Mouse (Mus musculus) intestine, embryonic 14.5 days (tissue): ENCODE results near the gene Prss36. TPM values are rescaled to one million over a fixed set of nuclear protein-coding genes. Genes with fewer than 3 reads are reported as not detected.
A peak's percentile ranks its signal among the peaks of the same experiment; 100 is the strongest.

Source experiments
- ATAC-seq: fragments of 200-750 bp; cut with Nextera tagmentation; replicated peaks from 2 replicates; pipeline ENCODE4 v1.8.0; 2017; ENCODE audit warnings: low read depth, moderate number of reproducible peaks, moderate TSS enrichment, moderate library complexity; ENCODE audit not compliant: low FRiP score, low TSS enrichment
- DNase-seq: peaks from one replicate; pipeline ENCODE4 v3.0.0-alpha.2; 2018; ENCODE audit warnings: low spot score
- H3K27ac ChIP-seq: fragments of 300-500 bp; sonication (generic); 2 replicates; pipeline ENCODE4 v1.5.1; 2014; ENCODE audit warnings: low read depth, mild to moderate bottlenecking, control low read depth
- H3K27me3 ChIP-seq: fragments of 300-500 bp; sonication (generic); replicated peaks from 2 replicates; pipeline ENCODE4 v1.6.1; 2014; ENCODE audit warnings: low read length, control low read depth; ENCODE audit not compliant: control insufficient read depth, insufficient read depth
- H3K36me3 ChIP-seq: fragments of 300-500 bp; sonication (generic); 2 replicates; pipeline ENCODE4 v1.6.1; 2014; ENCODE audit warnings: low read length, control low read depth; ENCODE audit not compliant: control insufficient read depth, insufficient read depth
- H3K4me1 ChIP-seq: fragments of 300-500 bp; sonication (generic); replicated peaks from 2 replicates; pipeline ENCODE4 v1.6.1; 2014; ENCODE audit warnings: low read length, control low read depth, mixed read lengths; ENCODE audit not compliant: control insufficient read depth, insufficient read depth
- H3K4me2 ChIP-seq: fragments of 300-500 bp; sonication (generic); 2 replicates; pipeline ENCODE4 v1.6.1; 2014; ENCODE audit warnings: low read length
- H3K4me3 ChIP-seq: fragments of 300-500 bp; sonication (generic); 2 replicates; pipeline ENCODE4 v1.5.1; 2014; ENCODE audit warnings: low read depth, low read length, control low read depth, mixed read lengths
- H3K9ac ChIP-seq: fragments of 300-500 bp; sonication (generic); 2 replicates; pipeline ENCODE4 v1.6.1; 2014; ENCODE audit warnings: mild to moderate bottlenecking, low read length
- H3K9me3 ChIP-seq: fragments of 300-500 bp; sonication (generic); 2 replicates; pipeline ENCODE4 v1.6.1; 2016; ENCODE audit warnings: low read length, control low read depth; ENCODE audit not compliant: control insufficient read depth
- WGBS: fragments of 180-500 bp; shearing (Covaris S2); extraction: QIAGEN DNeasy Blood & Tissue Kit; methylation state at CpG from one replicate; pipeline ENCODE4 v1.1.7; 2014; 5-methylcytosine and 5-hydroxymethylcytosine counted together
- polyA plus RNA-seq: library from polyadenylated mRNA; unstranded; fragments of >200 nt; fragmentation: Nextera tagmentation; extraction: Ambion mirVana; gene quantifications from 2 replicates; pipeline ENCODE4 v1.2.1, GENCODE M21; 2014

Gene Prss36
- polyA plus RNA-seq, 1 experiment from 2014 or later = 8.6 TPM

DNA sequence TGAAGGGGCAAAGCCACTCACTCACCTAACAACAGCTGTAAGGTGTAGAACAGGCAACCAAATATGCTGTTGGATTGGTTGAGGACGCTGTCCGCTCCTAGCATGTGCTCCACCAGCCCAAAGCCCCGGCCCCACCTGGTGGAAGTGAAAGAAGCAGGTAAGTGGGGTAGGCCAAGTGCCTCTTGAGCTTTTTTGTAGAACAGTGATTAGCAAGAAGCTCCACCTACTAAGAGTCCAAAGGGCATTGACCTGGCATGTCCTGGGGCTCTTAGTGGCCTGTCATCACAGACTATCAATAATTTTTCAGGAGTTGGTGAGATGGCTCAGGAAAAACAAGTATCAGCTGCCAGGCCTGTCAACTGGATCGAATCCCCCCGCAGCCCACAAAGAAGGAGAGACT lies 52.0 kb downstream of the Prss36 start:
- H3K9me3 ChIP-seq = no peaks in the 10 kb centered on the region
- H3K4me2 ChIP-seq = peak overlapping the region; percentile 84
- ATAC-seq (no peak), DNase-seq (no peak)
- H3K27me3 ChIP-seq = no peaks in the 10 kb centered on the region
- peaks cover 8% of the 10 kb centered on the region for H3K4me1 ChIP-seq
- peaks cover 20% of the 10 kb centered on the region for H3K36me3 ChIP-seq
- 0 out of 2 replicates have a peak overlapping the region, but pooled peaks have one; percentile 74 for H3K27ac ChIP-seq
- H3K4me3 ChIP-seq = peak overlapping the region; percentile 67
- 73% methylated on average over 5 of the region's 5 CpGs for WGBS
- peak overlapping the region; percentile 65 for H3K9ac ChIP-seq

GRCm38 (mm10) chr7:127890798-127891197 lies 55.7 kb downstream of the Prss36 start, which contains the start of gene Prss53:
Gene Prss53, minus strand, starts transcription at chr7:127890970.
- H3K4me2 ChIP-seq = no peak within 1 kb of the TSS
- ATAC-seq (no peak), DNase-seq (no peak)
- H3K27ac ChIP-seq = no peak within 1 kb of the TSS
- peaks cover 57% of the 10 kb centered on the region for H3K36me3 ChIP-seq
- 24% methylated on average over 4 of the region's 4 CpGs for WGBS
- no peaks in the 10 kb centered on the region for H3K9me3 ChIP-seq
- H3K9ac ChIP-seq = no peak within 1 kb of the TSS
- no peaks in the 10 kb centered on the region for H3K27me3 ChIP-seq
- peaks cover 8% of the 10 kb centered on the region for H3K4me1 ChIP-seq
- H3K4me3 ChIP-seq = no peak within 1 kb of the TSS

DNA sequence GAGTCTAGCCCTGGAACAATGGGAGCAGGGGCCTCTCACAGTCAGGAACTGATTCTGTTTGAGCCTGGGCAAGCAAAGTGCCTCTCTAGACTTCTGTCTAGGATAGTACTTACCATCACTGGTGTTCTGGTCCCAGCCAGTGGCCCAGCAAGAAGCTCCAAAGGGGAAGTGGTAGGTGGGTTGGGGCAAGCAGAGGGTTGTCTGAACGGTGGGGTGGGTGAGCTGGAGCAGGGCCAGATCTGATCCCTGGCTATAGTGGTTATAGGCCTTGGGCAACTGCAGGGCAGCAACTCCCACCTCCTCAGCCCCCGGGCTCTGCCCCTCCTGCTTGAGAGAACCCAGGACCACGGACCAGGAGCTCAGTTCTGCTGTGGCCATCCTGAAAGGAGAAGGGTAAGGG lies 57.7 kb downstream of the Prss36 start:
- Histone ChIP-seq H3K4me3 (no peak overlapping the region), H3K36me3 (peaks cover 77% of the 10 kb centered on the region), H3K27me3 (no peaks in the 10 kb centered on the region), H3K4me1 (peaks cover 4% of the 10 kb centered on the region; the same call in 1 of the 2 replicates), H3K27ac (no peak overlapping the region), H3K4me2 (no peak overlapping the region), H3K9me3 (no peaks in the 10 kb centered on the region), H3K9ac (no peak overlapping the region)
- WGBS = 70% methylated on average over 3 of the region's 3 CpGs
- DNase-seq = no peak
- no peak for ATAC-seq

- Histone ChIP-seq H3K27ac (no peak overlapping the region), H3K4me2 (no peak overlapping the region), H3K9me3 (no peaks in the 10 kb centered on the region), H3K4me3 (no peak overlapping the region), H3K9ac (no peak overlapping the region), H3K27me3 (no peaks in the 10 kb centered on the region), H3K36me3 (peaks cover 82% of the 10 kb centered on the region), H3K4me1 (peaks cover 11% of the 10 kb centered on the region; the same call in 1 of the 2 replicates)
- DNase-seq (no peak), ATAC-seq (no peak)
- WGBS = 72% methylated on average over 3 of the region's 3 CpGs
Measured at GRCm38 (mm10) chr7:127887781-127888180, 58.7 kb downstream of the Prss36 start.

- Histone ChIP-seq H3K27me3 (no peaks in the 10 kb centered on the region), H3K4me3 (no peak overlapping the region), H3K9ac (no peak overlapping the region), H3K27ac (no peak overlapping the region), H3K9me3 (no peaks in the 10 kb centered on the region), H3K4me2 (no peak overlapping the region), H3K4me1 (peaks cover 11% of the 10 kb centered on the region; the same call in 1 of the 2 replicates), H3K36me3 (peaks cover 82% of the 10 kb centered on the region)
- ATAC-seq = no peak
- DNase-seq = no peak
- WGBS = 83% methylated on average over 8 of the region's 8 CpGs
Measured at GRCm38 (mm10) chr7:127887191-127887590, 59.3 kb downstream of the Prss36 start.

GRCm38 (mm10) chr7:127886551-127886950 lies 60.0 kb downstream of the Prss36 start:
- Histone ChIP-seq H3K27me3 (no peaks in the 10 kb centered on the region), H3K4me1 (peaks cover 11% of the 10 kb centered on the region; the same call in 1 of the 2 replicates), H3K27ac (no peak overlapping the region), H3K9me3 (no peaks in the 10 kb centered on the region), H3K4me3 (no peak overlapping the region), H3K36me3 (peaks cover 88% of the 10 kb centered on the region), H3K4me2 (no peak overlapping the region), H3K9ac (no peak overlapping the region)
- DNase-seq (no peak), ATAC-seq (no peak)
- WGBS = 89% methylated on average over 6 of the region's 6 CpGs

- DNase-seq = no peak
- no peak for ATAC-seq
- H3K36me3 ChIP-seq = peaks cover 94% of the 10 kb centered on the region
- WGBS = 55% methylated on average over 6 of the region's 6 CpGs
- no peak overlapping the region for H3K4me2 ChIP-seq
- no peaks in the 10 kb centered on the region for H3K27me3 ChIP-seq
- no peak overlapping the region for H3K27ac ChIP-seq
- H3K4me3 ChIP-seq = no peak overlapping the region
- H3K9me3 ChIP-seq = no peaks in the 10 kb centered on the region
- H3K9ac ChIP-seq = 0 out of 2 replicates have a peak overlapping the region, but pooled peaks have one; percentile 1
- peaks cover 11% of the 10 kb centered on the region; the same call in 1 of the 2 replicates for H3K4me1 ChIP-seq
Measured at GRCm38 (mm10) chr7:127885951-127886350, 60.6 kb downstream of the Prss36 start.

Other genes with a start within 250 kb of the Prss36 start
- gene Bcl7c, start 237.8 kb downstream of the Prss36 start, polyA plus RNA-seq = 50.3 and 56.4 TPM in 2 replicates
- 13.6 and 14.0 TPM in 2 replicates for gene Ctf1, start 234.0 kb downstream of the Prss36 start, polyA plus RNA-seq
- 0.27 and 0.30 TPM in 2 replicates for gene Ctf2, start 214.6 kb downstream of the Prss36 start, polyA plus RNA-seq
- 3.3 and 4.2 TPM in 2 replicates for gene Fbxl19, start 202.2 kb downstream of the Prss36 start, polyA plus RNA-seq
- gene Orai3, start 176.9 kb downstream of the Prss36 start, polyA plus RNA-seq = 17.1 and 21.9 TPM in 2 replicates
- gene Setd1a, start 170.1 kb downstream of the Prss36 start, polyA plus RNA-seq = 25.0 and 25.6 TPM in 2 replicates
- gene Gm49388, start 161.1 kb downstream of the Prss36 start, polyA plus RNA-seq = 0.43 TPM in 1 of 2 replicates, not detected in the other
- 21.6 and 22.0 TPM in 2 replicates for gene Hsd3b7, start 146.1 kb downstream of the Prss36 start, polyA plus RNA-seq
- 21.7 and 28.1 TPM in 2 replicates for gene Stx4a, start 122.4 kb downstream of the Prss36 start, polyA plus RNA-seq
- 4.9 and 6.1 TPM in 2 replicates for gene Stx1b, start 122.2 kb downstream of the Prss36 start, polyA plus RNA-seq
- gene Zfp646, start 70.5 kb downstream of the Prss36 start, polyA plus RNA-seq = 15.0 and 16.3 TPM in 2 replicates
- gene Zfp668, start 69.9 kb downstream of the Prss36 start, polyA plus RNA-seq = 15.7 and 17.2 TPM in 2 replicates
- 0.63 and 0.64 TPM in 2 replicates for gene Prss53, start 55.8 kb downstream of the Prss36 start, polyA plus RNA-seq
- not detected in 2 replicates for gene Gm21974, start 51.3 kb downstream of the Prss36 start, polyA plus RNA-seq
- gene Vkorc1, start 51.1 kb downstream of the Prss36 start, polyA plus RNA-seq = 157 and 174 TPM in 2 replicates
- gene Bckdk, start 42.6 kb downstream of the Prss36 start, polyA plus RNA-seq = 188 and 189 TPM in 2 replicates
- gene Kat8, start 34.2 kb downstream of the Prss36 start, polyA plus RNA-seq = 37.9 and 41.9 TPM in 2 replicates
- 39.8 and 41.6 TPM in 2 replicates for gene Prss8, start 16.6 kb downstream of the Prss36 start, polyA plus RNA-seq
- 52.5 and 59.5 TPM in 2 replicates for gene Fus, start 20.7 kb upstream of the Prss36 start, polyA plus RNA-seq
- 208 and 275 TPM in 2 replicates for gene Pycard, start 47.1 kb upstream of the Prss36 start, polyA plus RNA-seq
- gene Trim72, start 57.2 kb upstream of the Prss36 start, polyA plus RNA-seq = 0.16 TPM in 1 of 2 replicates, not detected in the other
- 0.94 and 1.7 TPM in 2 replicates for gene Itgam, start 115.9 kb upstream of the Prss36 start, polyA plus RNA-seq
- 0.04 TPM in 1 of 2 replicates, not detected in the other for gene Gm49368, start 116.0 kb upstream of the Prss36 start, polyA plus RNA-seq
- 0.31 and 0.47 TPM in 2 replicates for gene Itgax, start 182.8 kb upstream of the Prss36 start, polyA plus RNA-seq
- 0.11 TPM in 1 of 2 replicates, not detected in the other for gene Itgad, start 207.7 kb upstream of the Prss36 start, polyA plus RNA-seq